Mouse (Mus musculus) cerebellum, adult 11 months (tissue): ENCODE measurements around the gene Ankrd52.

Experiments used
- DNase-seq: peaks from one replicate; pipeline ENCODE4 v3.0.0; 2022

Ankrd52 gene

DNA sequence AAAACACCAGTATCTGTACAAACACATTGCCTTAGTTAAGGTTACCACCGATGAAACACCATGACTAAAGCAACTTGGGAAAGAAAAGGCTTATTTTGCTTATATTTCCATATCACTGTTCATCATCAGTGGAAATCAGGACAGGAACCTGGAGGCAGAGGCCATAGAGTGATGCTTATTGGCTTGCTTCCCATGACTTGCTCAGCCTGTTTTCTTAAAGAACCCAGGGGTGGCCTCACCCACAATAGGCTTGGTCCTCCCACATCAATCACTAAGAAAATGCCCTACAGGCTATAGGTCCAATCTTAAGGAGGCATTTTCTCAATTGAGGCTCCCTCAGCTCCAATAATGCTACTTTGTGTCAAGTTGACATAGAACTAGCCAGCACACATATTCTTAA, 65.8 kb downstream of the Ankrd52 start:
- no peak for DNase-seq

DNA sequence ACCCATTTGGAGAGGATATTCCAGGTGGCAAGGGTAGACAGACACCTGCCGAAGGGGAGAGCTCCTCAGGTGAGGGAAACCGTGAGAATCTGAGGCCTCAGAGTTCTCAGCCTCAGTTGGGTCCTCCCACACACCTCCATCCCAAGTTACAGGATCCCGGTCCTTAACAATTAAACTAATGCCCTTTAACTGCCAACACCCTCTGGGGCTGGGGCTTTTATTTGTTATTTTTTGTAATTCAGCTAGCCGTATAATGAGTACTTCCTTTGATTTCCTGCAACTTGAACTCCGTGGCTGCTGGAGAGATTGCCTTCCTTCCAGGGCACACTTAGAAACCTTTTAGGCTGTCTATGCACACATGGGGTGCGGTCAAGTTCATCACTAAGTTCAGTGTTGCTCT, 67.4 kb downstream of the Ankrd52 start:
- no peak for DNase-seq

DNA sequence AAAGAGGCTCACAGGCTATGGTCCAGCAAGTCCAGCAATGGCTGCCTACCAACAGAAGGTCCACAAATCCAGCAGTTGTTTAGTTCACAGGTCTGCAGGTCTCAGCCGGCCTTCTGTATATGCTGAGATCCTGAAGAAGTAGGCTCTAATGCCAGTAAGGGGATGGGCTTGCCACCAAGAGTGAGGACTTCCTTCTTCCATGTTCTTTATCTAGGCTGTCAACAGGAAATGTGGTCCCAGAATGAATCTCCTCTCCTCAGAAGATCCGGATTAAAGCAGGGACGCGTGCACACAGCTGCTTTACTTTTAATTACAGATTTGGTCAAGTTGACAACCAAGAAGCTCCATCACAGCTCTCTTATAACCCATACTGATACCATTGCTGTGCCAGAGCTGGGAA, 68.5 kb downstream of the Ankrd52 start:
- no peak for DNase-seq

DNA sequence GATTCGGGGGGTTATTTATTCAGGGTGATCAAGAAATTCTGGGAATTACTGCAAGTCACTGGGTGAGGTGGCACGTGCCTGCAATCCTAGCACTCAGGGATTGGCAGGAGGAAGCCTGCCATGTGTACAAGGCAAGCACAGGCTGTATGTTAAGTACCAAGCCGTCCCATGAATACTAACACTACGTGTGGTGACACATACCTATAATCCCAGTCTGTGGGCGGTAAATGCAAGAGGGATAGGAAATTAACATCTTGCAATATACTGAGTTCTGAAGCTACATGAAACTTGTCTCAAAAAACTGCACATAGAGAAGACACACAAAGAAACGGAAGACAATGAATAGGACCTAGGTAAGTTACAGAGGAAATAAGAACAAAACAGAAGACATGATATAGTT, 74.1 kb downstream of the Ankrd52 start:
- DNase-seq, result no peak

DNA sequence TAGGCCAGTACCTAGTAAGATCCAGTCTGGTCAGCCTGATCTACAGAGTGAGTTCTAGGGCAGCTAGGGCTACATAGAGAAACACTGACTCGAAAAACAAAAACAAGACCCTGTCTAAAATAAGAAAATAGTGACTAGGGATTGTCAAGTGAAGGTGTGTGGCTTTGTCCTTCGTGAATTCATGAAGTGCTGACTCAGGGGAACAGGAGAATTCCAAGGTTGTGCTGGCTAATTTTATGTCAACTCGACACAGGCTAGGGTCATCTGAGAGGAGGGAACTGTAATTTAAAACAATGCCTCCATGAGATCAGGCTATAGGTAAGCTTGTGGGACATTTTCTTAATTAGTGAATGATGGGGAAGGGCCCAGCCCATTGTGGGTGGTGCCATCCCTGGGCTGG, 77.6 kb downstream of the Ankrd52 start:
- DNase-seq, result no peak

DNA sequence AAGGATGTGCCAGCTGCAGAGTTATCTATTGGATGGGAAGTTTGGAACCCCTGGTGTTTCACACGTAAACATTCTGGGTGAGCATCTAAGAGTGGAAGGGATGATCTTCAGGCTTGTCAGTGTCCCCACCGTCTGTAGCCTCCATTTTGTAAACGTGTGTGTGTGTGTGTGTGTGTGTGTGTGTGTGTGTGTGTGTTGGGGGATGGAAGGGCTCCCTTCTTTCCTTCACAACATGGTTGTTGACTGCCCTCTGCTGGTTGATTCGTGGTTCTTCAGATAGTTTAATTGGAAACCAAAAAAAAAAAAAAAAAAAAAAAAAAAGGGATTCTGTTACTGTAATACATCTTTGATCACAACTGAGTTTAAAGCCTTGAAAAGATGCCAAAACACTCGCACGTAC, 78.4 kb downstream of the Ankrd52 start:
- peak; percentile 70 for DNase-seq

DNA sequence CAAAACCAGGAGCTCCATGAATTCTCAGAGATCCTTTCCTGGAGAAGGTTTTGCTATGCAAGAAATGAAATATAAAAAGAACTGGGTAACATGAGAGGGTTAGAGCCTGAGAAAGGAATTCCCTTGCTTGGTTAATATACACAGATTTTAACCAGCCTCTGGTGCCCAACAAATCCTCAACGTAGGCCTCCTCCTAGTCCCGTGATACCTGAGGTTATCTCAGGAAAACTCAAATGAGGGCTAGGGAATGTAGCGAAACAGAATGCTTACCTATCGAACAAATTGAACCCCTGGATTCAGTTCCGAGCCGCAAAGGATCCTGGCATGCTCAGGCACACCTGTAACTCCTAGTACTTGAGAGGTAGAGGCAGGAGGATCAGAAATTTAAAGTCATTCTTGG, 80.8 kb downstream of the Ankrd52 start:
- no peak for DNase-seq
